ENCODE assay signal across 25 mouse cellular contexts in the genomic region with DNA sequence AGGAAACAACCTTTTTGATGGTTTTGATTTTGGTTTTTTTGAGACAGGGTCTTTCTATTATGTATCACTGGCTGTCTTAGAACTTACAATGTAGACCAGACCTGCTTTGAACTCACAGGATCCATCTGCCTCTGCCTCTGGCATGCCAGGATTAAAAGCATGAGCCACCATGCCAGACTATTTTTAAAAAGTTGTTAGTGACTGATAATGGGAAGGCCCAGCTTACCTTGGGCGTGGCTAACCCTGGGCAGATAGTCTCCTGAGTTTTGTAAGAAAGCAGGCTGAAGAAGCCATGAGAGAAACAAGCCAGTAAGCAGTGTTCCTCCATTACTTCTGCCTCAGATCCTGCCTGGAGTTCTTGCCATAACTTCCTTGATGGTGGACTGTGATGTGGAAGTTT. TPM values are rescaled to one million over a fixed set of nuclear protein-coding genes. Genes with fewer than 3 reads are reported as not detected.
"Had no signal": no experiment of that assay in that cellular context is flagged by ENCODE, and none has a peak within 500 bp of the region (broad histone marks: within the 10 kb centered on the region; RNA-seq: fewer than 3 reads in every experiment).

No protein-coding gene starts in this region.

- ATAC-seq: intestine, postnatal 0 days; midbrain, embryonic 15.5 days had no signal

- H3K9ac ChIP-seq: limb, embryonic 13.5 days; lung, embryonic 15.5 days; midbrain, embryonic 12.5 days; midbrain, embryonic 15.5 days; neural tube, embryonic 12.5 days; neural tube, embryonic 15.5 days had no signal

- H3K4me3 ChIP-seq: layer of hippocampus, adult 2 months; limb, embryonic 10.5 days; limb, embryonic 13.5 days; lung, embryonic 15.5 days; midbrain, embryonic 12.5 days; midbrain, embryonic 15.5 days; neural tube, embryonic 12.5 days; neural tube, embryonic 15.5 days had no signal

- H3K4me1 ChIP-seq: limb, embryonic 10.5 days; limb, embryonic 13.5 days; lung, embryonic 15.5 days; midbrain, embryonic 12.5 days; midbrain, embryonic 15.5 days; neural tube, embryonic 12.5 days; neural tube, embryonic 15.5 days had no signal

- H3K9me3 ChIP-seq: limb, embryonic 10.5 days; limb, embryonic 13.5 days; lung, embryonic 15.5 days; midbrain, embryonic 12.5 days; midbrain, embryonic 15.5 days; neural tube, embryonic 12.5 days; neural tube, embryonic 15.5 days had no signal

- H3K4me2 ChIP-seq: limb, embryonic 13.5 days; lung, embryonic 15.5 days; midbrain, embryonic 12.5 days; midbrain, embryonic 15.5 days; neural tube, embryonic 12.5 days; neural tube, embryonic 15.5 days had no signal

- DNase-seq: kidney, adult 2 months; kidney, postnatal 25 days; layer of hippocampus, adult 9-11 months; lung, adult 18-20 months; lung, postnatal 10 days; lung, postnatal 36 days; right cerebral cortex, adult 18-20 months; right cerebral cortex, postnatal 14 days; spleen, adult 18-20 months; thymus, adult 18-20 months; thymus, postnatal 14 days; thymus, postnatal 4 days had no signal

- H3K27me3 ChIP-seq: limb, embryonic 13.5 days; lung, embryonic 15.5 days; midbrain, embryonic 12.5 days; midbrain, embryonic 15.5 days; neural tube, embryonic 12.5 days; neural tube, embryonic 15.5 days had no signal

- H3K27ac ChIP-seq: kidney, postnatal 0 days; layer of hippocampus, adult 2 months; limb, embryonic 10.5 days; limb, embryonic 13.5 days; lung, embryonic 15.5 days; midbrain, embryonic 12.5 days; midbrain, embryonic 15.5 days; neural tube, embryonic 12.5 days; neural tube, embryonic 15.5 days had no signal

RNA-seq across cellular contexts. Expression of gene Nr2e3, which starts 57.1 kb away (rescaled TPM):
- polyA plus RNA-seq: kidney, embryonic 14.5 days; kidney, postnatal 0 days; liver, adult 2 months; lung, embryonic 15.5 days; midbrain, embryonic 12.5 days; midbrain, embryonic 15.5 days; neural tube, embryonic 15.5 days; testis, adult 2 months had no signal
